Mouse (Mus musculus) kidney, postnatal 25 days (tissue): ENCODE results near the gene Jarid2.

ENCODE experiments used
- DNase-seq, 2 experiments: peaks; one replicate each; pipeline ENCODE4 v3.0.0; 2021; ENCODE audit warnings: mixed read lengths in 2 of 2

Jarid2 gene

DNA sequence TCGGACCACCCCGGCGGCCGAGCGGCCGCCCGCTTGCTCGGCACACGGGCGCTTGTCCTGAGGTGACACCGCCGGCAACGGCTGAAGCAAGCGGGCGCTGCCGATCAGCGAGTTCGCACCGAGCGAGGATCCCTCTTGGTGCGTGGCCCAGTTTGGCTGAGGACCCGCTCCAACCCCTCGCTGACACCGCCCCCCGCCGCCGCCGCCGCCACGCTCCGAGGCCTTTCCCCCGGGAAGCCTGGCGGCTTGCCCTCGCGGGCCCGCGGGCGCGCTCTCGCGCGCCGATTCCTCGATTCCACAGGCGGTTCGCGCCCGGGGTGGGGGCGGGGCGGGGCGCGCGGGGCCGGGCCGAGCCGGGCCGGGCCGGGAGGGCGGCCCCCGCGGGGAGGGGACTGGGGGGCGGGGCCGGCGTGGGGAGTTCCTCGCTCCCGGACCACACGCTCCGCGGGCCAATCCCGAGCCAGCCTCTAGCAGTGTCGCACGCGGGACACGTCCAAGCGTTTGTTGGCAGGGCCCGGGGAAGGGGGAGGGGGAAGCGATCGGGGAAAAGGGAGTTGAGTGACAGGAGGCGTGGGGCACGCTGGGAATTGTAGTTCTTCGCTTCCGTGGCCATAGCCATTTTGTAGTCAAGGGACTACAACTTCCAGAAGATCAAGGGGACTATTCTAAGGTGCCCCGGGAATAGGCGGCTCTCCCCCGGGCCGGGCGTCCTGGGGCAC is 1.0 kb downstream of the Jarid2 start:
- DNase-seq, result peak; percentile 100

- peak; percentile 91 to 94 for DNase-seq
Observed at GRCm38 (mm10) chr13:44730939-44731551, 1.8 kb downstream of the Jarid2 start.

DNA sequence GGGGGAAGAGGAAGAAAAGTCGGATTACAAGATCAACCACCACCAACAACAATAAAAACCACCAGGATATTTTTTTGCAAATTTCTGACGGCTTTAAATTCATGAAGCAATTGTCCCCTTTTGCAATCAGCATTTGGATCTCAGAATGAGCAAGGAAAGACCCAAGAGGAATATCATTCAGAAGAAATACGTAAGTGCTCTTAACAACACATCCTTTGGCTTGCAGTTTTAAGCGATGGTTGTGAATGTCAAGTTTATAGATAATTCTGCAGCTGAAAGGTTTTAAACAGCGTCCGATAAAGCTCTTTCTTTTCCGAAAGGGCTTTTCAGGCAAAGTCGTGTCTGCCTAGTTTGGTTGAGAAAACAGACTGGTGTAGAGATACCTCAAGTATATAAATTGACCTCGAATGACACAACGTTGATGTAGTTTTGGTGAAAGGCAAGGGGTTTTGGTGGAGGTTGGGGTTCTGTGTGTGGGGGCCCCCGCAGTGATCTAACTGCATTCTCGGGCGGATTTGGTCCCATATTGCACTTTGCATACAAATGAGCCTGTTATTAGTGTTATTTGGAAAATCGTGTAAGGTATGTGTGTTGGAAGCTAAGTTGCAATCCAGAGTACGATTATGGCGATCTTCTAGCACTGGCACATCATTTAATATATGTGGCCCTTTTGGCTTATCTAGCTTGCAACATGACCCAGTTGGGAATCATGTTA is 2.6 kb downstream of the Jarid2 start:
- no peak for DNase-seq

- DNase-seq, result no peak
Observed at GRCm38 (mm10) chr13:44732442-44732974, 3.2 kb downstream of the Jarid2 start.

DNA sequence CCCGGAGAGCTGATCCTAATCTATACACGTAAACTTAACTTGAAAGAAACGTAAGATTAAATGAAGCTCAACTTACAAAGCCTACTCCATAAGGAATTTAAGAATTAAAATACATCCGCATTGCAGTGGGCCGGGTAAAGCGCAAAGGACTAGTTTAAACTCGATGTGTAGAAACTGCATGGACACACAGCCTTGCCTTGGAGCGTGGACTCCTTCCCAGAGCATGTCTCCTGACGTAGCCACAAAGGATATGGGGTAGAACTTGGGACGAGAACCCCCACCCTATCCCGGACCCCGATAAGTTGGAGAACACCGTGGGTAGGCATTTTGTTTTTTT is 3.7 kb downstream of the Jarid2 start:
- DNase-seq, result no peak

- peak; percentile 89 to 95 for DNase-seq
Observed at GRCm38 (mm10) chr13:44733373-44734111, 4.3 kb downstream of the Jarid2 start.

DNA sequence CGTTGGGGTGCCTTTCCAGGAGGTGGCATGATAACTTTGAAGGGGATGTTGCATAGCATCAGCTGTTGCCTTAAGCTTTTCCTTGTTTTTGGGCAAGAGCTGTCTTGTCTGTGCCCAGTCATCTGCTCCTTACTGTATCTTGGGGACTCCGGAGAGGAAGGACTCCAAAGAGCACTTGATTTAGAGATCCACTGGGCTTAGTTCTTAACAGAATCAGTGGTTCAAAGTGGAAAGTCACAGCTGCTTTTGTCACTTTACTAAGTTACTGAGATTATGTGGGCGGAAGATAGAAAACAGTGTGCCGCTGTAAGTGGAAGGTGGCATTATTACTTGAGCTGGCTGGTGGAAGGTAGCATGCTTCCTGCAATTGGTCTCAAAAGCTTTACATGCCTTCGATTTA is 5.2 kb downstream of the Jarid2 start:
- no peak for DNase-seq

DNA sequence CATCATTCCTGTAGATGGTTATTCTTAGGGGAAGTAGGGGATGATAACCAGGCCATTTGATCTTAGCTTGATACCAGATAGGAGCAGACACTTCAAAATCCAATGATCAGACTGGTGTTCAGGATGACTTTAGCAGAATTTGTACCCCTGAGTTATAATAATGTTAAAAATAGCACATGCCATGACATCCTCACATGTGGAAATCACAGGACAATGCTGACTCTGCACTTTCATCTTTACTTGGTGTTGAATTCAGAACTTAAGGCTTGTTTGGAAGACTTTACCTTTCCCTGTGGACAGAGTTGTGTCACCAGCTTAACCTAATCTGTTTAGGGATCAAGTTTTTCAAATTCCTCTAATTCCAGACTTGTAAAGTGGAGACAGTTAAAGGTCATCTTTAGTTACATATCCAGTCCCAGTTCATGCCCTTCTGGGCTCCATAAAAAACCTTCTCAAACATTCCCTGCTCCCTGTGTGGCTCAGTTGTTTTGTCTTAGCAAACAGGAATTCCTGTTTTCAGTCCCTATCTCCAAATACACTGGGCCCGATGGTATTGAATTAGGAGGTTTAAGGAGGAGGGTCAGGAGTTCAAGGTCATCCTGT is 5.9 kb downstream of the Jarid2 start:
- no peak for DNase-seq

- peak; percentile 42 to 72 for DNase-seq
Observed at GRCm38 (mm10) chr13:44737297-44737696, 8.0 kb downstream of the Jarid2 start.

DNA sequence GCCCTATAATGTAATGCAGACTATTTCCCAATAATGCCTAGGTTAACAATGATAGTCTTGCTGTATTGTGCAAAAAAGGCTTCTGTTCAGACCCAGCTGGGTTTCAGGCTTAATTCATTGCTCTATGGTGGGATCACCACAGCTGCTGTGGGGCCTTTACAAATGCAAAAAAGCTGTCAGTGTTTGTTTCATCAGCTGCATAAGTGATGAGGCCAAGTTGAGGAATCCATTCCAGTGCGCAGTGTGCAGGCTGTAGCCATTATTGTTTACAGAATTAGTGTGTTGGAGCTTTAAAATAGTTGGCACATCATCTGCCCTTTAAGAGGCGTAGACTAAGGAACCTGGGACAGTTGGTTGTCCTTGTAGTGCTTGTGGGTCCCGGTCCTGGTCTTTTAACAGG is 22.5 kb downstream of the Jarid2 start:
- DNase-seq, result no peak

- no peak for DNase-seq
Observed at GRCm38 (mm10) chr13:44753206-44753605, 23.9 kb downstream of the Jarid2 start.

GRCm38 (mm10) chr13:44755434-44755833 is 26.2 kb downstream of the Jarid2 start:
- no peak for DNase-seq

DNA sequence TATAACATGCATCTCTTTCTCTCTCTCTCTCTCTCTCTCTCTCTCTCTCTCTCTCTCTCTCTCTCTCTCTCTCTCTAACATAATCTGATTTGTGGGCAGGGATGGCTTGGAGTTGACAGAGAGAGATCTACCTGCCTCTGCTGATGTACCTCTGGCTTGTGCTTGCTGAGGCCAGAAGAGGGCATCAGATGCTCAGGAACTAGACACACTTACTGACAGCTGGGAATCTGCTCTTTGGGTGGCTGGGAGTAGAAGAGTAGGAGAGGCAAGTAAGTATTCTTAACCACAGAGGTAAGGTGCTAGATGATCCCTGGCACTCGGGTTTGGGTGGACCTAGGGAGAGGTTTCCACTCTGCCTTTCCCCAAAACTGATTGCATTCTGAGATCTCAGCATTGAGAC is 29.5 kb downstream of the Jarid2 start:
- DNase-seq, result peak in 1 of 2 experiments; percentile 20

- DNase-seq, result no peak
Observed at GRCm38 (mm10) chr13:44760761-44761160, 31.5 kb downstream of the Jarid2 start.

GRCm38 (mm10) chr13:44763068-44763467 is 33.8 kb downstream of the Jarid2 start:
- DNase-seq, result no peak

- DNase-seq, result peak in 1 of 2 experiments; percentile 17
Observed at GRCm38 (mm10) chr13:44767751-44768150, 38.5 kb downstream of the Jarid2 start.

DNA sequence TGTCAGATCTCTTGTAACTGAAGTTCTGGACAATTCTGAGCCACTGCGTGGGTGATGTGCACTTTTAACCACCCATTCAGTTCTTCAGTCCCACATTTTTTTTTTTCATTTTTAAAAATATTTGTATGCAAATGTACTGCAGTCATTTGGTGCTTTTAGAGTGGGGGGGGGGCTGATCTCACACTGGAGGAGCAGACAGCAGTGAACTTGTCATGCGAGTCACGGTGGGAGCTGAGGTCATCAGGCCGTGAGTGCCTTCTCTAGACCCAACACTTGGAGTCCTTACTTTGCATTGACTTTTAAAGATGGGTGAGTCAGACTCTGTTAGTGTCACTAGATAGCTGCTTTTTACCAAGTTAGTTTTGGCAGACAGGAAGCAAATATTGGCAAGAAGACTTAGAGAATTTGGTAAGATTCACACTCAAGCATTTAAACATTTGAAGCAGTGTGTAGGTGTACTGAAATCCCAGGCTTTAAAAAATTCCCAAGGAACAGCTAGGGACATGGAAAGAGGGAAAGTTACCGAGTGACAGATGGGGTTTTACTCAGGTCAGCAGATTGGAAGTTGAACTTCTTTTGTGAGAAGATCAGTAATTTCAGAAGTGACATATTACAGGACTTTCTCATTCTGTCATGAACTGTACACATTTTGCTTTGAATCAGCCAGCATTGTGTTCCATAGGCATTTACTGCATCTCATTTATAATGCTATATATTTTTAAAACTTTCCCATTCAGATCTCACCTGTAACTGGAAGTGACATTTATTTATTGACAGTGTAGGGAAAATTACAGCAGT is 41.7 kb downstream of the Jarid2 start:
- peak in 1 of 2 experiments; percentile 32 for DNase-seq

DNA sequence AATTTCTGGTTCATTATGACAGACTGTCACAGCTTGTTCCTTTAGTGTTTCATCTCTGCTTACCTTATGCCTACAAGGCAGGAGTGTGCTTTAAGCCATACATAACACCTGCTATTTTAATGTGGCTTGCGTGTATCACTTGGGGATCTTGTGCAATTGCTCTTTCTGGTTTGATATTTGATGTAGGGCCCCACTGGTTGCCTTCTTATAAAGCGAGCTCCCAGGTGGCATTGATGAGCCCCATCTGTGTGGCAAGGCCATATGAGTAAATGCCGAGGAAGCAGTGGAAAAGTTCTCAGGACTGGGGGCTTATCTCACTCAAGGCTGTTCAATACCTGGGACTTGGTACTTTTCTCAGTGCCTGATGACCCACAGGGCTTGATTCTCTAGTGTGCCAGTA is 43.5 kb downstream of the Jarid2 start:
- peak in 1 of 2 experiments; percentile 21 for DNase-seq

- DNase-seq, result no peak
Observed at GRCm38 (mm10) chr13:44774351-44774750, 45.1 kb downstream of the Jarid2 start.

- no peak for DNase-seq
Observed at GRCm38 (mm10) chr13:44775396-44775795, 46.1 kb downstream of the Jarid2 start.

DNA sequence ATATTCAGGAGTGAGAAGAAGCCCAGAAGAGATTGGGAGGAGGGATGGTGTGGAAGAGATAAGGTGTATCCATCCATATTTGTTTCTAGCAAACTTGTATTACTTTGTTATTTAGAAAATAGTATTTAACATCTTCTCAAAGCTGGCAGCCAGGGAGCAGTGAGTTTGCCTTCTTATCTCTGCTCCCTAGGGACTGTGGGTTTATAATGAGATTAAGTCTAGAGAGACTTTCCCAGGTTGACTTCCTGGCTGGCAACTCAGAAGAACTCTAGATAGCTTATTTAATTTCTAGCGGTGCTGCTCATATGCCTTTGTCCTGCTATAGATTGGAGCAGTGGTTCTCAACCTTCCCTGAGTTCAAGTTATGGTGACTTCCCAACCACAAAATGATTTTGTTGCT is 51.2 kb downstream of the Jarid2 start:
- DNase-seq, result no peak

DNA sequence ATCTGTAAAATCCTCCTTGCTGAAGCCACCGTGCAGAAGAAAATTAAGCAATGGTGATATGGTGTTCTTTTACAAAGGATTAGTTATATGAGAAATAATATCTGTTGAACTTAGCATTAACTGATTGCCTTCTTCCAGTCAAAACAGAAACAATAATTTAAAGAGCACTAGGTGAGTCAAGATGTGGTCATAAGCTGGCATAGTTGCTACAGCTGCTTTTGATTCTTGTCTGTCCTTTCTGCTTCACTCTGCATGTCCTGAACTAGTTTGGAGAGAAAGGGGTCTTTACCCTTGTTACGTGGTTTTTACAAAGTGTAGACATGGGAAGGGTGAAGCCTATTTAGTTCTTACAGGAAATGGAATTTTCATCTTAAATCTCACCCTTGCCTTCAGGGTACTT is 51.9 kb downstream of the Jarid2 start:
- no peak for DNase-seq
